Mouse (Mus musculus) cerebellum, adult 2 months (tissue): ENCODE data around the gene Fndc3b.

Experiments
- CTCF ChIP-seq: fragments of 200-500 bp; IDR thresholded peaks from 2 replicates; pipeline ENCODE4 v1.5.1; 2011; ENCODE audit warnings: low read depth, mild to moderate bottlenecking, control low read depth, low read length, moderate library complexity, borderline replicate concordance; ENCODE audit not compliant: insufficient read depth
- POLR2A ChIP-seq: fragments of 200-500 bp; IDR thresholded peaks from 2 replicates; pipeline ENCODE4 v1.6.1; 2011; ENCODE audit warnings: low read length, control low read depth, borderline replicate concordance; ENCODE audit not compliant: insufficient read depth

- TF ChIP-seq POLR2A, result no peak
- no peak for TF ChIP-seq CTCF
Measured at GRCm38 (mm10) chr3:27713971-27714370, 2.9 kb upstream of the Fndc3b start.
